Mouse (Mus musculus): ENCODE measurements around the gene Cckar. TPM values are rescaled to one million over a fixed set of nuclear protein-coding genes. Genes with fewer than 3 reads are reported as not detected.
"Not testable (repeated sequence)": the region's sequence is repeated elsewhere in the genome, so short reads cannot be mapped to it uniquely, and the experiment has no call there.

The Cckar gene
- polyA plus RNA-seq (2017; shearing (Covaris generic)), result not detected

DNA sequence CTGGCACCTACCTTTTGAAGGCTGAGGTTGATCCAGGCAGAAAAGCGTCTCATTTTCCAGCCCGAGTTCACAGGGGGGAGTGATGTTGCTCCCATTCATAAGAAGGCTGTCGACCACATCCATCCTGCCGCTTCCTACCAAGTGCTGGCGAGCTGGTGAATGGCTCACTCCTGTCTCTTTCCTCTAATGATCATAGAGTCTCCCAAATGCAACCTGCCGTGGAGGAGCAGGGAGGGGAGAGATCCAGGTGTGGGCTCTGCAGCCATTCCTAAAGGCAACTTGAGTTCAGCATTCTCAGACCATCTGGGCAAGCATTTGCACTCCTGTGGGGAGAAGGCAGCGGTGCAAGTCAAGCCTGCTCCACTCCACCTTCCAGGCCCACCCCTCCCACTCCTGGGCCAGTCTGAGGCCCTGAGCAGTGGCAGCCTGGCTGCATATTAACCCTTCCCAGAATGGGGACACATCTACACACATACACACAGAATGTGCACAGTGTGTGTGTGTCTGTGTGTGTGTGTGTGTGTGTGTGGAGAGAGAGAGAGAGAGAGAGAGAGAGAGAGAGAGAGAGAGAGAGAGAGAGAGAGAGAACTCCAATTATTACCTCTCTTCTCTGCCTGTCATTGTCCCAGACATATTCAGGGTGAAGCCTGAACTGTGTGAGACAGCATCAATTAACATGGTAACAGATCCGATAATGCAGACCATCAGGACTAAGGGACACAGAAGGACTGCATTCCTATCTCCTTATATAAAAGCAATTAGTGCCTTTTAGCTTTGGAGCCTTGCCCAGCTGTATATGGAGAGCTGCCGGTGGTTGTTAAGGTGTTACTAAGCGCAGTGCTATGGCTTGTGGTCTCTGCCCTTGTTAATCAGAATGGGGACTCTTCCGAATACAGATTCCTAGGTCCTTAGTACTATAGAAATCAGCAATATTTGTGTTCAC lies at the start of gene Cckar:
Gene Cckar (minus strand): TSS at position 471 of the 943 bp plus-strand sequence.
- no peak for ATAC-seq

DNA sequence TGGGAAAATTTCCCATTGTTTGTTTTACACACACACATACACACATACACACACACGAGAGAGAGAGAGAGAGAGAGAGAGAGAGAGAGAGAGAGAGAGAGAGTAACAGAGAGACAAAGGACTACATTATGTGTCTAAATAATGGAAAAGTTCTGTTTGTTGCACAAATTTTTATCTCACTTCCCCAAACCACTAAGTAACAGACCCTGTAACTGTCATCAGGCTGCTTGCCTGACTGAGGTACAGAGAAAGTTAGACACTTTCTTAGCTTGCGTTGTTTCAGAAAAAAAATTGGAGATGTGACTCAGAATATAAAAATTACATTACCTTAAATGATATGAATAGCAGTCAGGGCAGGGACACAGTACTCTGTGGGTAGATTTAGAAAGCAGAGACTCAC lies 36.6 kb upstream of the Cckar start:
- no peak for ATAC-seq

DNA sequence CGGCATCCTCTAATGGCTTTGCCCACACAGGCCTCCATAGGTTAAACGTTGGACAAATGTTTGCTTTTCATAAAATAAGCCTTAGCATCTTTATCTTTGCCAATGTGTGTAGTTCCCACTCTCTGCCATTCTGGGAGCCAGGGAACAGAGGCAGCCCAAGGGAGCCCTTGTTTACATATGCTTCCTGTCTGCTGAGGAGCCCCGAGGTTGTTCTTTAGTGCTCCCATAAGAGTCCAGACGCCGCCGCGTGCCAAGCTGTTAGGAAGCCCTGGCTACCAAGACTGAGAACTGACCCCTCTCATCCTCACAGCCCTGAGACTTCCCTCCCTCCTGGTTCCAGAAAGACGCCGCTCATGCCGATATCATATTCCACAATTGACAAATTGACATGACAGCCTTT lies 25.4 kb upstream of the Cckar start:
- ATAC-seq, result no peak

DNA sequence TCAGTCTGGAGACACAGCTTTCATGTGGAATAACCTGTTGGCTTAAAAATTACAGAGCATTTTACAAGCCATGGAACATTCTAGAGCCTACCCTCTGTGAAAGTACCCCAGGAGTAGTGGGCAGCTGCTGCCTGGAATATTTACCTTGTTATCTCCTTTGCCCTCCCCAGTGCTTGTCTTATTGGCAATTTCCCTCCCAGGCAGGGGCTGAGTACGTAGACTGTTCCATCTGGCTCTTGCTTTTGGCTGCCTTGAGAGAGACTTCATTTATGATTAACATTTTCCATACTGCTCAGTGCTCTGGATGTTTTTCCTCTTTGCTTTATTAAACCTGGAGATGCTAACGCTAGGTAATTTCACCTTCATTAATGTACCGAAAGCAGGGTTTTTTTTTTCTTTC lies 20.1 kb upstream of the Cckar start:
- ATAC-seq, result no peak

DNA sequence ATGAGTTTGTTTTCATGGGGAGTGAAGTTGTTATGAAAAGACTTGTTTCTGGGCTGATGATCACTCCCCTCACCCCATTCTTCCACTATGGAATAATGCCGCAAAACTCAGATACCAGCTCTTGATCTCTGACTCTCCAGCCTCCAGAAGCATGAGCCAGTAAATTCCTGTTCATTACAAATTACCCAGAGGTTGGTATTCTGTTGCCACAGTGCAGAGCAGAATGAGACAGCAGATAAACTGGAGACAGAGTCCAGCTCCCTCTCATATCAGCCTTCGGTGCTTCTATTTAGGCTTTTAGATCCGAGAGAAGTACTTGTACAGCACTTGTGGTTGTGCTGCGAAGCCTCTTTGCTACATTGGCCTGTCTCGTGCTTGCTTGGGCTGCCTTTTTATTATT lies 18.5 kb upstream of the Cckar start:
- ATAC-seq, result no peak

DNA sequence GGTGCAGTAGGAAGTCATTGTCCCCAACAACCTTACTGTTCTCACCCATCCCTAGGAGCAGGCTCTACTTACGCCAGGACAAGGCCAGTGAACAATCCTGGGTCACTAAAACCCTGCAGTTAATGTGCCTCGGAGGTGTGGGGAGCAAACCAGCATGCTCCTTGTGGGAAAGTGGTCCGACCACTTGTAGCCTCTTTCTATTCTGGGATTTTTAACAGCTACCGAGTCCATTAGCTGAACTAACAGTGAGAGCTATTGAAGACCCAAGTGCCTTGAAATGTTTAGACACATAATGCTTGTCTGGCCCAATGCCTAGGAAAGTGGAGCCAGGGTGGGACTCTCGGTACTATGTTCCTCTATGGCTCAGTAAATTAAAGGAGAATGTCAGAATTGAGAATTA lies 9.0 kb upstream of the Cckar start:
- ATAC-seq, result no peak

DNA sequence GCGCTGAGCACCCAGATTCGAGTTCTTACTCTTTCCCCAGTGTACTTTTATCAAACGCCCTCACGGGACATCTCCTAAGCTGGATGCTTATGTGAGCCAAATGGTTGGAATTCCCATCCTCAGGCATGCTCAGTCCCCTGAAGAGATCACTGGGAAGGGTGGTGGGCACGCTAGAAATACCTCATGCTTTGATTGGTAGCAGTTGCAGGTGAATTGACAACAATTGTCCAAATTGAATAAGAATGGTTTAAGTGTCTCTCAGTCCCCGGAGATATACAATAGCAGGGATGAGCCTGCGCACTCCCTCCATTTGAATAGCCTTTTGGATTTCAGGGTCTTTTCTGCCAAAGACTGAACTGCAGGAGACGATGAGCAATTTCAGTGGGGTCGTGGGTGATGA lies 3.8 kb upstream of the Cckar start:
- no peak for ATAC-seq

DNA sequence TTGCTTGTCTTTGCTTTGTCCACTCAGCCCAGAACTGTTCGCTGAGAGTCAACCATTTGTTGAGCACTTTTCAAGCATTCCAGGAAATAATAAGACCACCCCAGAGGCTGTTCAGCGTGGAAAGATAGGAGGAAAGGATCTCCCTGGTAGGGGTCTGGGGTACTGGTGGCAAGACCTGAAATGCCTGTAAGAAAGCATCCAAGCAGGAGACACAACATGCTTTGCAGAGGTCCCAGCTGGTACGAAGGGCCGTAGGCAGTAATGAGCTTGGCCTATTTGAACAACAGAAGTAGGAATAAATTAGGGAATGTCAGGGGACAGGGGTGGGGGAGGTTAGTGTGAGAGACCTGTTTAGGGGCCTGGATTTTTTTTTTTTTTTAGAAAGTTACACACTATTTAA lies 686 bp upstream of the Cckar start:
- no peak for ATAC-seq

DNA sequence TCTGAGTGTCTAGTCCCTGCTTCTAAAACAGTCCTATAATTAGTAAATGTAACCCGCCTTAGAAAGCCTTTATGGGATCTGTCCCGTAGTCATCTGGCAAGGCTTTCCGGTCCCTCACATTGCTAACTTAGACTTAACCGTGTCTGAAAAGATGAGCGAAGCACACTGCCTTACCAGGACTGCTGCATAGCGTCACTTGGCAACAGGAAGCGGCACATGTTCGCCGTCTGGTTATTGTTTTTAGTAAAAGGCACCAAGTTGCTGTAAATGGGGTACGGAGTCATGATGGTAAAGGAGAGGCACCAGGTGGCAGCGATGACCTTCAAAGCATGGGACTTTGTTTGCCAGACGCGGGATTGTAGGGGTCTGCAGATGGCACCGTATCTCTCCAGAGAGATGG lies 4.8 kb downstream of the Cckar start:
- no peak for ATAC-seq

DNA sequence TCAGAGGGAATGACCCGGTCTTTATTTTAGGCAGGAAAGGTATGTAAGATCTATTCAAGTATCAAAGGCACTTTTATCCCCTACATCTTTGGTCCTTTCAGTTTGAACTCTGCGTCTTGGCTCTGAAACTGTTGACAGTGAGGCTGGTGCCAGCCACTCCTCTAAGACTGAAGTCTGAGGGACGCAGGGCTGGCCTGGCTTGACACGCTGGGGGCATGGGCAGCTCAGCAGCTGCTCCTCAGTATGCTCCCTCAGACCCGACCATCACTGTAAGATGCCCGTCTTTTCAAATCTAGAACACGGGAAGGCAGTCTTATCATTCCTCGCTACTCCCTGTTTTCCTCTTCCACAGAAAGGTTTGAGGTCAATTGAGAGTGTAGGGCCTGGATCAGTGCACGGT lies 9.7 kb downstream of the Cckar start:
- no peak for ATAC-seq

DNA sequence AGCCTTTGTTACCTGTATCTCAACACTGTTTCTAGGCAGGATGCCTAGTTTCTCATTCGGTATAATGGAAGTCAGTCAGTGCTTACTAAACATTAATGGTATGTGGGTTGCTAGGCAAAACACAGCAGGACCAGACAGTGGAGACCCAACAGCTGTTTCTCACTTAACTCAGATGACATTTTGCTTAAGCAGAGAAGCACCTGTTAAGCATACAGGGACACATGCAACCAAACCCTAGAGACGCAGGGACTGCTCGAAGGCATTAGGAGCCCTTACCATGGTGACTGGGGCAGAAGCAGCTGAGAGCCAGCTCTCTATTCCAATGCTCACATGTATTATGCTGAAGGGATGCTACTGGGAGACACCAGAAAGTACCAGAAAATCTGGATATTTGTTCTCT lies 10.8 kb downstream of the Cckar start:
- ATAC-seq, result no peak

DNA sequence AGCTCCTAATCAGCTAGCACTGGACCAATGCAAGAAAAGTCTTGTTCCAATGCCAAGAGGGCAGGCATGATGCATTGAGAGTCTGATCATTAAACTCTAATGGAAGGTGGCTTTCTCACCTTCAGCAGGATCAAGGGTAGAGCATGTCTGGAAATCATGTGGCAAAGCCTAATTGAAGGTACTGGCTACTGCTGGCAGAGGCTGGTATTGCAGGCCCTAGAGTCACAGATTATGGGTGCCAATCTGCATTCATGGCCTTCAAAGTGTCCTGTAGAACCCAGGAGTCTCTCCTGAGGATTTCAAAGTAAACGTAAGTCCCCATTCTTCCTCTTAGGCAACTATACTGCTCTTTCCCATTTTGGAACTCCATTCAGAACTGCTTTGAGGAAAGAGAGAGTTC lies 14.8 kb downstream of the Cckar start:
- ATAC-seq, result no peak

DNA sequence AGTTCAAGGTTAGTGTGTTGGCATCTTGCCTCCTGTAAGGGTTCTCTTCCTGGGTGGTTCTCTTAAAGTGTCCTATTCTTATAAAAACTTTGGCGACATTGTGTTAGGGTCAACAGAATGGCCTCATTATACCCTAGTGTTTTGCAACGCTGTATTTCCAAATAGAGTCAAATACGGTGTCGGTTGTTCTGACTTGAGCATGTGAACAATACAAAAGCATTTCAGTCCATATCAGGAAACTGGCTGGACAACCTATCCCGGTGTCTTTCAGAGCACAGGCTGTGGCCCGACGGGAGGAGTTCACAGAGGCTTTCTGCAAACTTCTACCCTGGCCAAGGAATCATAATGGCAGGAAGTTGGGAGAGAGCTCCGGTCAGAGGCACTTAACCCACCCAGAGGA lies 15.4 kb downstream of the Cckar start:
- no peak for ATAC-seq

DNA sequence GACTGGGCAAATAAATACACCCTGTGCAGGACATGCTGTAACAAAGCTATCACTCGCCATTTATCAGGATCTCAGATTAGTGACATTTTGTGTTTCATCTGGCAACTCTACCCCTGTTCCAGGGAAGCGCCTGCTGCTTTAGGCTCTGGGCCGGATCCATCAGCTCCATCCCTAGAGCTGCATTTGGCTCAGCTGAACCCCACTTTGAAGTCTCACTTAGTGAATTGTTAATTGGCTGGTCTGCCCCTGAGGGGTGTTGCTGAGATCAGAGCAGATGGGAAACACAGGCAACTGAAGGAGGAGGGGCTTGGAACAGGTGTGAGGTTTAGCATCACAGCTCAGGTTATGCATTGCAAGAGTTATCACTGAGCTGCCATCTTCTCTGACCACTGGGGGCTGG lies 15.9 kb downstream of the Cckar start:
- no peak for ATAC-seq

DNA sequence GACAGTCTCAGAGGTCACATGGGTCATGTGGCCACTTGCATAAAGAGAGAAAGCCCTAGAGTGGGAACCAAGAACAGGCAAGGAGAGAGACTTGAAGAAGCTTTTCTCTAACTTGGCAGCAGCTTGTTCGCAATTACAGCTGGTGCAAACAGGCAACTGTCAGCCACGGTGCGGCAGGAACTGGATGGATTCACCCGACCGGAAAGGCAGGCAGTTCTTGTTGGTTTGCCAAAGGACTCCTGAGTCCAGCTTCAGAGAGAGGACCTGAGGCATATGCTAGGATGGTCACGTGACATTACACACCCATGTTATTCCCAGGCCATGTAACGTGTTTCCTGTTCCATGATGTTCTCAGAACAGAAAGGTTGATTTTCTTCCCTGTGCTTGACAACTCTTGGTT lies 19.2 kb downstream of the Cckar start:
- ATAC-seq, result no peak

DNA sequence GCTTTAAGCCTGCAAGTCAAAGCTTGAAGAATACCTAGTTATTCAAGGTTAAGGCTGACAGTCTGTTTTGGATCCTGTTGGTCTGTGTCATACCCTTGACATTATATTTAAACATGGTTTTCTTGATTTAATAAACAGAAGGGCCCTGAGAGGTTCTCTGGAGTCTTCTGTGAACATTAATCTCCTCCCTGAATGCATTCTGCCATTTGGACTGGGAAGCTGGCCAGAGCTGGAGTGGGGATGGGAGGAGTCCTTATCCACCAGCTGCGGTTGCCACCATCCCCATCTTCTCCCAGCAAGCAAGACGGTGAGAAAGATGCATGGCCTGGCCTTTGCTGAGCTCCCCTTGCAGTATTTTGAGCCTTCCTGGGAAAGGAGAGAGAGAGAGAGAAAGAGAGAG lies 21.1 kb downstream of the Cckar start:
- ATAC-seq, result no peak

DNA sequence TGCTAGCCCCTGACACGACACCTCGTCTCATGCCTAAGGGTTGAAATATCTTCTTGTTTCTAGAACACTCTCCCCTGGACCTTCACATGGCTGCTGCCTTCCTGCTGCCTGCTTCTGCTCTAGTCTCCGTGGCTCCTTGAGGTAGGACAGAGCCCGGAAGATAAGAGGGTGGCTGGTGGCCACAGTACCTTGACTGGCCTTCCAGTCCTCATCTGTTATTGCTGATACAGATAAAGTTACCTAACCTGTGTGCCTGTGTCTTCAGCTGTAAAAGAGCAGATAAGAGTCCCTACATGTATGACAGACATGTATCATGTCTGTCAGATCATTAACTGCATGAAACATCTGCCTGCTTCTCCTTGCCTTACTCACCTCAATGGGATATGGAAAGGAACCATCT lies 21.9 kb downstream of the Cckar start:
- no peak for ATAC-seq

DNA sequence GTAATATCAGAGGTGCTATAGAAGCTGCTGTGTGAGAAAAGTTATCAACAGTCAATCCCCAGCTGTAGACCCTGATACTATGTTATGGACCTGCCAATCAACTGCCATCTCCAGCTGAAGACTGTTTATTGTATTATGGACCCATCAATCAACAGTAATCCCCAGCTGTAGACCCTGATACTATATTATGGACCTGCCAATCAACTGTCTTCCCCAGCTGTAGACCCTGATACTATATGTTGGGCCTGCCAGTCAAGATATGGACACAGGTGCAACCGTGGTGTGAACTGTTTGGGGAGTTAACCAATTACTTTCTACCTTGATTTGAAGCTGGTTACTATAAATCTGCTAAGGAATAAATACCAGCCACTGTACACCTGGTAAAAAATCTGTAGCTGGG lies 23.1 kb downstream of the Cckar start:
- no peak for ATAC-seq

DNA sequence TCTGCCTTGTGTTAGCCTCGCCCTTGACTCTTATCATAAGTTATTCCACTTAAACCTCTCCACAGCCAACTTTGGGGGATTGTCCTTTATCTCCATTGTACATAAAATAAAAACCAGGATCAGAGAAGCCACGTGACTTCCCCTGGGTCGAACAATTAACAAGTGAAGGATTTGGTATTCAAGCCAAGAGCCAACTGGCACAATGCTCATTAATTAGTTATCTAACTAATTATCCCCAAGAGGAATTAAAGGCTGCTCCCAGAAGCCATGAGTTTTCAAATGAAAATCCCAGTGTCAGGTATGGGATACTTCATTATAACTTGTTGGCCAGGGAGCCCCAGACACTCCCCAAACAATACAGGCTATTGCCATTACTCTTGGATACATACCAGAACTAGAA lies 23.6 kb downstream of the Cckar start:
- no peak for ATAC-seq

DNA sequence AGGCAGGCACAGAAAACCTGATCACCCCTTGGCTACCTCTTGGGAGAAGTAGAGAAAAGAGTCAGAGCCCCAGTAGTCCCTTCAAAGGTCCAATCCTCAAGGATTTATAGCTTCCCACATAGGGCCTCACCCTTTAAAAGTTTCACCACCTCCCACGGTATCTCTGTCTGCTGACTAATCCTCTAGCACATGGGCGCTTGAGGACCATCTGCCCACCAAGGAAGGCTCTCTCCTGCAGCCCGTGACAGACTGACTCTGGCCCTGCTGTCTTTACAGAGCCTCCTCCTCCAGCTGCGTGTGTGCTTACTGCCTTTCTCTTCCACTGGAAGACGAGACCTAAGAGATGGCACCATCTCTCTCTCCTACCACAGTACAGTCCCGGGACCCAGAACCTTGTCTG lies 27.9 kb downstream of the Cckar start:
- no peak for ATAC-seq

DNA sequence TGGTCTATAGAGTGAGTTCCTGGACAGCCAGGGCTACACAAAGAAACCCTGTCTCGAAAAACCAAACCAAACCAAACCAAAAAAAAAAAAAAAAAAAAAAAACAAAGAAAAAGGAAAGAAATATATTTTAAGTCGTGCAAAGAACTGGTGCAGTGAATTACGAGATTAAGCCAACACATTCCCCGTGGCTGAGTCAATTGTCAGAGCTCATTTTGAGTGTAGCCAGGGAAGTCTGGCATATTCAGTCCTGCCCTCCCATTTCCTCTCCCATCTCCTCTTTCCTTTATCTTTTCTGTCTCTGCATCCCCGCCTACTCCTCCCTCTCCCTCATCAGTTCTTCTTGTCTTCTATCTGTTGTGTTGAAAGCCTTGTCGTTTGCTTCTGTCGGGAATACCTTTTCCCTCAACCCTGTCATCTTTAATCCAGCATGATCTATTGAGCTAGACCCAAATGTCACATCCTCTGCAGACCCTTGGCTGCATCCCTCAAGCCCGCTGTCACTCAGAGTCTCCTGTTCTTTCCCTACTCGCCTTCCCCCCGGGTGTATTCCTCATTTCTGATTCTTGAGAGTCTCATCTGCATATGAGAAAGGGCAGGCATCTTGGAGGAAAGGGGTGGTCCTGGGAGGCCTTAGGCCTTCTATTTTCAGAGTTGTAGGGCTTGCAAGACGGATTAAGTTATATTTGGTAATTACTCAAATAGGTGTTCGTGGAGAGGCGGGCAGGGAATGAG lies 29.3 kb downstream of the Cckar start:
- ATAC-seq, result no peak

DNA sequence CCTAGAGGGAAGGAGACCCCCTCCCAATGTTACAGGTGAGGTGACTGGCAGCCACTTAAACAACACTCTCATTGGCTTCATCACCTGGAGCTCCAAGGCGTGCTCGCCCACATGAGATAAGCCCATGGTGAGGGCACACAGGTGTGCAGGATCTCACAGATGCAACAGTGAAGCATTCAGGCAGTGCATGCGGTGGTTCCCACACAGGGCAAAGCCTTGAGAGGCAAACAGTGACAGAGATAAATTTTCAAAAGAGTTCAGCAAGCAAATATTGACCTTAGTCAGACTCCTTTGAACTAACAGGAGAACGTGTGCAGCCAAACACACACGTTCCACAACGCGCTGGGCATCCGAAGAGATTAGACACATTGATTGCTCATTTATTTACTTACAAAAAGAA lies 30.8 kb downstream of the Cckar start:
- ATAC-seq, result no peak

DNA sequence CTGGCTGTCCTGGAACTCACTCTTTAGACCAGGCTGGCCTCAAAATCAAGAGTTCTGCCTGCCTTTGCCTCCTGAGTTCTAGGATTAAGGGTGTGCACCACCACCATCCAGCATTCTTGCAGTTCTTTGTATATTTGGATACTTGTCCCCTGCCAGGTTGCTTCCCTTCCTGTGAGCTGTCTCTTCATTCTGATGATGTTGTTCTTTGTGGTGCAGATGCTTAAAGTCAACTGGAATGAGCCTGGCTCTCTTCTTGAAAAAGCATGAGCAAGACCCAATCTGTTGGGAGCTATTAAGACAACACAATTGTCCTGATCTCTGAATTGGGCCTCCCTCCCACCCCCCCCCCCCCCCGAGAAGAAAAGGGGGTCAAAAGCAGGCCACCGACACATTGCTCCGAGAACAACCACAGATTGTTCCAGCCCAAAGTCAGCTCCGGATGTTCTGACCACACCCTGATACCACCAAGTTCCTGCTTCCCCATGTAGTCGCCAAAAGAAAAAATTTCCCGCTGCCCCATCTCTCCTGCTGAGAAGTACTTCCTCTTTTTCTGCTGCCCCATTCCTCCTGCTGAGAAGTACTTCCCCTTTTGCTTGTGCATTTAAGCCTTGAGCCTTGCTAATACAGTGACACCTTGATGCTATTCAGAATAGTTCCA lies 33.9 kb downstream of the Cckar start:
- ATAC-seq, result not testable (repeated sequence)

DNA sequence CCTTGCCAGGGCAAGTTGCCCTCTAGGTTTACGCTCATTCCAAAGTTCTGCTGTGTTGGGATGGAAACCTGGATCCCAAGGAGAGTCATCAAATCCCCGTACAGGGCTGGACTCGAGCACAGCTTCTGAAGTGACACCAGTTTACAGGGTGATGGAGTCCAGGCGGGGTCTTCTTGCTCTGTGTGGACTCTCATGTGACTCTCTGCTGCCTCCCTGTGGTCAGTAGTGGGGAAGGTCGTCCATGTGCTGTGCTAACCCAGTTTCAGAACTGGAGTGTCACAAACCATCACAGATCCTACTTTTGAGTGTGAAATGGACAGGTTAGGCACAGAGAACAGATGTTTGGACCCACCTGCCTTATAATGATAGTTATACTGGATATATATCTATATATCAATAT lies 35.2 kb downstream of the Cckar start:
- peak; percentile 73 for ATAC-seq

Data from inflammation-experienced regulatory T-cells, adult 6 months (primary cell).